Mouse (Mus musculus) adrenal gland, adult 2 months (tissue): ENCODE measurements at regions not wholly inside any gene's neighbourhood (a gene's known extent, or its start where the extent isn't known, plus 50 kb on each side); places are given as distances from the start of the nearest gene placed in this dataset.

Experiments
- DNase-seq: peaks from one replicate; pipeline ENCODE4 v3.0.0; 2021

DNA sequence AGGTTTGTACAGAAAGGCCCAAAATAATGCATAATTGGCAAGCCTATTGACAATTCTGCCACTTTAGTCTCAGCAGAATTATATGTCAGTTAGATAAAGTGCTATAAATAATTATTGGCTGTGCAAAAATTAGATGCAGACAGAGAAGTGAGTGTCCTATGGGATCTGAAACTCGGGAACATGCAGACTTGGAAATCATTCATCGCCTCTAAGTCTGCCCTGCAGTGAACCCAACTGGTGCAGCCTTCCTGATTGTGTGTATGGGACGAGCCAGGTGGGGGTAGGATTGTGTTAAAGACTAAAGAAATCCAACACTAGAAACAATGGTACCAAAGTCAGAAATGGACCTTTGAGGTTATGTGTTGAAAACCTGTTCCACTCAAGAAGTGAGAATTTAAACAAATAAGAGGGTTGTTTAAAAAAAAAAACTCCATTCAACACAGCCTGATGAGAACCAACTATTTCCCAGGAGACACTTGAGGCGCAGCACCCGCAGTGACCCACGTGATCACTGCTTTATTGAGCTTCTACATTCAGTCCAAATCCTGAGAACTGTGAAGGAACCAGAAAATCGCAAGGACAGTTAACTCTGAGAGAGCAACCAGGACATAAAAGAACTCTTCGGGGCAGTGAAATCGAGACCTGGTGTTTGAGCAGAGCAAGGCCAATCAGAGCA, 57.4 kb upstream of the Acsl1 start:
- DNase-seq = no peak

DNA sequence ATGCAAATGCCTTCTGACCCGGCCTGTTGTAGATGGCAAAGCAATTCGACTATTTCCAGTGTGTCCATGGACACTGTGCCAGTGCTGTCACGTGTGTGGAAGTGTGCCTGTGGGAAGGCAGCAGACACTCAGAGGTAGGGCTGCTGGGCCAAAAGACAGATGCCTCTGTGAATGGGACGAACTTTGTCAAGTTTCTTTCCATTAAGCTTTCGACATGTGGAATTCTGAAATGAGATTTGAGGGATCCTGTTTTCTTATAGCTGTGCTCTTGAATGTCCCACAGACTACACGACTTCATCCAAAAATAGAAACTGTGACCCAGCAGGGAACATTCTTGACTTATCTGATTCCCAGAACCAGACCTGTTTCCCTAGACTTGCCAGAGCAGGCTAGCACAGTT, 56.0 kb upstream of the Acsl1 start:
- DNase-seq = peak; percentile 53

DNA sequence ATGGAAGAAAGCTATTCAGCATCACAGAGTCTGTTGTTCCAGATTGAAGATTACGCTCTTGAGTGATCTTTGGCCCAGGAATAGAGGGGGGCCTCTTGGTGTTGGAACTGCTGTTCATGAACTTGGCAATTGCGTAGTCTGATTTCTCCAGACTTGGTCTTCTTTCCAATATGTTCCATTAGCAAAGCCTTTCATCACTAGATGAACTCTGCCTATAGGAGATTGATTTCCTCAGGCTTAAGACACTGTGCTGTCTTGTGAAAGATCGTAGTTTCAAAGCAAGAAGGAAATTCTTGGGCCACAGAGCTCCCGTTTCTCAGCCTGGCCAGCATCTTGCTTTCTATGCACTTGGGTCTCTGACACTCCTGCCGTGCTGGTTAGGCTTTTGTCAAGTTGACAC, 51.4 kb upstream of the Acsl1 start:
- DNase-seq = no peak

DNA sequence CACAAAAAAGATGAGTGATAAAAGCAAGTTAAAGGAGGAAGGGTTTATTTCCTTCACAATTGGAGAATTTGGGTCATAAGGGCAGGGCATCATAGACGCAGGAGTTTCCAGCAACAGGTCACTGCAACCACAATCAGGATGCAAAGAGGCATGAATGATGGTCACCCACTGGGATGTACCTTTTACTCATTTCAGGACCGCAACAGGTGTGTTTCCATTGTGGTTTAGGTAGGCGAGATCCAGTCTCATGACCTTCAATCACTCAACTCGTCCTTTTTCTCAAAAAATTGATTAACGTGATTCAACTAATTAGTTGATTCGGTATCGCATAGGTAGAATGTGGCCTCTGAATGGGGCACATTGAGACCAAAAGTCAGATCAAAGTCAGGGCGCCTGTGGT, 50.4 kb upstream of the Acsl1 start:
- DNase-seq = no peak
